Mouse (Mus musculus): Measurements from ENCODE around the gene Olfr986. TPM values are rescaled to one million over a fixed set of nuclear protein-coding genes. Genes with fewer than 3 reads are reported as not detected.
"Not testable (repeated sequence)": the region's sequence is repeated elsewhere in the genome, so short reads cannot be mapped to it uniquely, and the experiment has no call there.

Gene Olfr986
- total RNA-seq (2021): not detected
- long read RNA-seq, experiment 1: 0 reads
- long read RNA-seq, experiment 2: 0 reads

- DNase-seq: no peak
Observed at GRCm38 (mm10) chr9:40180620-40181019, at the start of gene Olfr986. TSS of gene Olfr986 (plus strand) at chr9:40180920.

GRCm38 (mm10) chr9:40136987-40137688, 43.6 kb upstream of the Olfr986 start:
- DNase-seq: peak; percentile 10 to 33

DNA sequence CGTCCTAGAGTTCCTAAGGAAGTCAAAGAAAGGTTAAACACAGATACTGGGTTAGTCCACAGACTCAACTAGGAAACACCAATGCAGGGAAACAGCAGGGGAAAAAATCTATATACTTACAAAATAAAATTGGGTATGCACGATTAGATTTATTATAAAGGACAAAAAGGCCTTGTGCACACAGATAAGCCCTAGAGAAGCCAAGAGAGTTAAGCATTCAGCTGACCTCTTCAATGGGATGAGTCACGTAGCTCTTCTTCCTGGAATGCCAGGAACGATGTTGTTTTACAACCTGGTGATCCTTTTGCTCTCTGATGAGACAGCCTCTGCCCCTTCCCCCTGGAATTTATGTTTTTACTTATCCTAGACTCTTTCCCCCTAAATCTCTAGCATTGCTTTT, 41.2 kb upstream of the Olfr986 start:
- no peak for DNase-seq

DNA sequence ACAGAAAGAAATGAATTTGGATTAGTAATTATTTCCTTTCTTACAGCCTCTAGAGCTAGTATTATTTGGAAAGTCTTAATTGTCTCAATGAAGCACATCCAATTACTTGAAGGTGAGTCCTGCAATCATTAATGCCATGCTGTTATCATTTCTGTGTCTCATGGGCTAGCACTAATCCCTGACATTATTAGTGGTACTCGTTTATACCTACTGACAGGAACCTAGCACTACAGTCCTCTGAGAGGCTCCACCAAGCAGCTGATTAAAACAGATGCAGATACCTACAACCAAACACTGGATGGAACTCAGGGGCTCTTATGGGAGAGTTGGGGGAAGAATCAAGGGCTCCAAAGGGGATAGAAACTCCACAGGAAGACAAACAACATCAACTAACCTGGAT, 39.2 kb upstream of the Olfr986 start:
- no peak for DNase-seq

- no peak for DNase-seq
Observed at GRCm38 (mm10) chr9:40155118-40155644, 25.5 kb upstream of the Olfr986 start.

GRCm38 (mm10) chr9:40166446-40166845, 14.3 kb upstream of the Olfr986 start:
- DNase-seq: peak; percentile 10 to 14

DNA sequence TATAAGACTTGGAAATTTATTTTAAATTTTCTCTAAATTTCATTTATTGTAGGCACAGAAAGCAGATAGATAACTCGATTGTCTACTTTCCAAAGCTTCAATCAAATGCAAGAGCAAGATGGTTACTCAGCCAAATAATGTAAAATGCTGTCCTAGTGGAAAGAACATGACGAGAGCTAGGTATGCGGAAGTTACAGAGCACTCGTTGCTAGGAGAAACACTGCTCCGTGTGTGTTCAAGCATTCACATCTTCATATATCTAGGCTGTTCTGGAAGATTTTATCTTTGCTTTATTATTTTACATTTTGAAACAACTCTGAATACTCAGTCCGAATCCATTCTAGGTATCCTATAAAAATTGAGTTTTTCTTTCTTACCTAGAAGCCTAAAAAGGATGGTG, 3.7 kb upstream of the Olfr986 start:
- DNase-seq: no peak

GRCm38 (mm10) chr9:40185166-40185565, 4.4 kb downstream of the Olfr986 start:
- not testable (repeated sequence) for DNase-seq

DNA sequence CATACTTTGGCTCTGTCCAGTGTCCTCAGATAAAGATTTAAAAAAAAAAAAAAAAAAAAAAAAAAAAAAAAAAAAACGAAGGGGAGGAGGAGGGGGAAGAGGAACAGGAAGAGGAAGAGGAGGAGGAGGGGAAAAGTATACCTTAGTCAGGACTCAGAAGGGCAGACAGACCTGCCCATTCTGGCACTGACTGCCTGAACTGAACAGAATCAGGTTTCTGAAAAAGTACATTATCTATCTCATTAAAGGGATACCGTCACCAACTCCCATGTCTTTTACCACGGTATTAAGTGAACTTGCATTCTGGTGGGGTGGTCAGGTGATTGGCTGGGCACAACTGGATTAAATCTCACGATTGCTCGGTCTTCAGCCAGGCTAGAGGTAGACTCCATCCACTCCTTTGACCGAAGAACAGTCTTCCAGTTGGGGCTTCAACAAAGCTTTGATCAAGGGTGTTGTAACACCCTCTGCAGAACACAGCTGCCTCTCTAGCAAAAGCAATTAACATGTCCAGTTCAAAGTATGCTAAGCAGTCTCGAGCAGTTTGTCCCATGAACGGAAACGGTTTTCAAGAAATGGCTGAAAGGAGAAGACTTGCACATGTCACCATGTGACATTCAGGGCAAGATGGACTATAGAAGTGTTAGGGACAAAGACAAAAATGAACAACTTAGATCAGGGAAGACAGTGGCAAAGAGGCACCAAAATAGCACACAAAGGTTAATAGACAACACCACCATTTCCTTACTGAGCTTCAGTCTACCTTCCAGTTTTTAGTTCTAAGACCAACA, 10.6 kb downstream of the Olfr986 start:
- DNase-seq: peak in 1 of 2 experiments; percentile 20

- DNase-seq: peak; percentile 90 to 91
Observed at GRCm38 (mm10) chr9:40192098-40193038, 11.6 kb downstream of the Olfr986 start, which contains the start of gene Zfp202. TSS of gene Zfp202 (plus strand) at chr9:40192316.

DNA sequence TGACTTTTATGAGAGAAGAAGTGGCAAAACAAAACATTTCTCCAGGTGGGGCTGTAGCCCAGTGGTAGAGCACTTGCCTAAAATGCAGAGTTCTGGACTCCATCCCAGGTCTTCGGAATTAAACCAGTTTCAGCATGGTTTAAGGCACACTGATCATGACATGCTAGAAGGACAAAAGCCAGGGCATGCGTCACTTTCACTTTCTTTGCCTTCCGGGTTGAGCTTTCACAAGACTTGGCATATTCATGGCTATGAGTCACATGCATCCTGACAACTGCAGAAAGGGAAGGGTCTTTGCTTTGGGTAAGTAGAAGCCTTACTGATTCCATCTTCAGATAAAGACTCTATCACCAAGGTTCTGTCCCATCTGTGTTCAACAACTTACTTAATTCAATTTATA, 15.3 kb downstream of the Olfr986 start:
- peak; percentile 47 to 65 for DNase-seq

- DNase-seq: no peak
Observed at GRCm38 (mm10) chr9:40206546-40206950, 25.8 kb downstream of the Olfr986 start.

DNA sequence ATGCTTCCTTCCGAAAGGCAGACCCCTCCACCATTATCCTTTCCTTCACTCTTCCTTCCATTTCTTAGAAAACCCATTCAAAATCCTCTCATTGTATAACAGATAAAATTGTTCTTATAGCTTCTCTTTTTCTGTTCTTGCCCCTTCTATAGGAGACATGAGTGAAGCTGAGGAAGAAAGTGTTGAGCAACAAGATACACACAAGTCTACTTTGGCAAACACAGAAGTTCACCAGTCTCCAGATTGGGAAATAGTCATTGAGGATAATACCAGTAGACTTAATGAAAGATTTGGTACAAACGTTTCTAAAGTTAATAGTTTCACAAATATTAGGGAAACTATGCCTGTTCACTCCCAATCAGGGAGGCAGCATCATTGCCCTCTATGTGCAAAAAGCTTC, 30.0 kb downstream of the Olfr986 start:
- DNase-seq: no peak

DNA sequence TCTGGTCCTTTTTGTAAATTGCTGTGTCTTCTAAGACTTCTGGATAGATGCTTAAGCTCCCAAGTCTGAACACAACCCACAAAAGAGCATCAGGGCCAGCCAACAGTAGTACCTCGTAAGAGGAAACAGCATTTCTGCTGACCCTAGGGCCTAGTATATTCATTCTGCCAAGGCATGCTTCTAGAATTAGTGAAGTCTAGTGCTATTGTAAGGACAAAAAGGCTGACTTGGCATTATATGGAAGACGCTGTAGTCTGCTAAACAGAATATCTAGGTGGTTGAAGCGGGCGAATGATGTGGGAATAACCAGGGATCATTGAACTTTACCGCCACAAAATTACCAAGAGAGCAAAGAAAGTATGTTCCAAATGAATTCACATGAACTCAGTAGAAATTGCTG, 33.3 kb downstream of the Olfr986 start:
- no peak for DNase-seq

GRCm38 (mm10) chr9:40216651-40217050, 35.9 kb downstream of the Olfr986 start:
- no peak for DNase-seq

DNA sequence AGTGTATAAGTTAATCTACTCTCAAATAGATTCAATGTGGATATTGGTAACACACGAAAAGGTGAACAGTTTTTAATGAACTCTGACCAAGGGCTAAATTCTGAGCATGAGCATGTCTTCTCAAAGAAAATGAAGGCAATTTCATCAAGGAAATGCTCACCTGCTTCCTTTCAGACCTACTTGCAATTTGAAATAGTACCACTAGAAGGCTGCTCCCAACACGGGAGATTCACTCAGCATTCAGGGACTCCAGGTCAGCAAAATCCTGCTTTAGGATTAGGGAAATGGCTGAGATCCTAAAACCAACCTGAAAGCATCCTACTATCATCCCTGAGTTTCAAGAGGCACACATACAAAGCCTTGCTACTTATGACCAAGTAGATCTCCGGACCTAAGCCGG, 43.6 kb downstream of the Olfr986 start:
- DNase-seq: no peak

- peak; percentile 40 to 73 for DNase-seq
Observed at GRCm38 (mm10) chr9:40227874-40228789, 47.4 kb downstream of the Olfr986 start.

GRCm38 (mm10) chr9:40228804-40229331, 48.1 kb downstream of the Olfr986 start:
- no peak for DNase-seq

GRCm38 (mm10) chr9:40229479-40229878, 48.8 kb downstream of the Olfr986 start:
- DNase-seq: no peak

DNA sequence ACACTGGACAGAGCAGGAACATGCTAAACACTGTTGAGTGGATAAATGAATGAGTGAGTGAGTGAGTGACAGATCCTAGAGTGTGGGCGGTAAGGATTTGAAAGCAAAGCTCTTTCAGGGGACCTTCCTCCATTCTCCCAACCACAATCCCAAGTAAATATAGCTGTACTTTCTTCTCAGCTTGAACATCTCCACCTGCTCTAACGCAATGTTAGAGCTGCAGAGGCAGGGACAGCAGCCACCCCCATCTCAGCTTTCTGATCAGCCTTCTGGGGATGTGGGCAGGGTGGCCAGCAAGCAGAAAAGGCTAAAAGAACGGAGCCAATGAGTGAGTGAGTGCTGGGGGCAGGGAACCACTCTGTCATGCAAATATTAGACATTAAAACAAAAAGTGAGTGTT, 50.3 kb downstream of the Olfr986 start:
- no peak for DNase-seq
